In genomic region chr12:49170097-49170496, GRCm38 (mm10) we compare ENCODE assay signal across 8 mouse cellular contexts.
DNase-seq lines count a peak whose midpoint lies in the region; ATAC-seq lines count a peak whose summit lies in the region.

No protein-coding gene starts in this region.

- ATAC-seq in frontal cortex, adult (ENCODE audit: low TSS enrichment) = peak; percentile 83

- DNase-seq in frontal cortex, postnatal 25 days (ENCODE audit: low spot score in 2 of 2) = no peak
- DNase-seq in A20 (ENCODE audit: low read depth, low spot score) = peak; percentile 64
- DNase-seq in embryo, embryonic 11.5 days (ENCODE audit: low read depth, low spot score) = peak; percentile 23
- DNase-seq in layer of hippocampus, postnatal 10 days (ENCODE audit: low spot score in 2 of 2) = peak; percentile 8 to 30
- peak; percentile 14 for DNase-seq in right cerebral cortex, postnatal 25 days
- DNase-seq in lung, postnatal 4 days = no peak
- no peak for DNase-seq in thymus, postnatal 10 days (ENCODE audit: low spot score in 2 of 2)

Comparison
In these comparisons a context has a peak if more than half of its experiments do, and no peak if none do; other contexts are left out.
1. DNase-seq: peak in A20 (single experiment), embryo, embryonic 11.5 days (single experiment), layer of hippocampus, postnatal 10 days (2 of 2) and right cerebral cortex, postnatal 25 days (single experiment); none in frontal cortex, postnatal 25 days (0 of 2), lung, postnatal 4 days (0 of 2) and thymus, postnatal 10 days (0 of 2).